Mouse (Mus musculus) T-cell, adult 2 months (primary cell): ENCODE measurements around the gene Casp2.

ENCODE experiments used
- DNase-seq: peaks from one replicate; pipeline ENCODE4 v3.0.0; 2022; ENCODE audit warnings: low spot score

The Casp2 gene

DNA sequence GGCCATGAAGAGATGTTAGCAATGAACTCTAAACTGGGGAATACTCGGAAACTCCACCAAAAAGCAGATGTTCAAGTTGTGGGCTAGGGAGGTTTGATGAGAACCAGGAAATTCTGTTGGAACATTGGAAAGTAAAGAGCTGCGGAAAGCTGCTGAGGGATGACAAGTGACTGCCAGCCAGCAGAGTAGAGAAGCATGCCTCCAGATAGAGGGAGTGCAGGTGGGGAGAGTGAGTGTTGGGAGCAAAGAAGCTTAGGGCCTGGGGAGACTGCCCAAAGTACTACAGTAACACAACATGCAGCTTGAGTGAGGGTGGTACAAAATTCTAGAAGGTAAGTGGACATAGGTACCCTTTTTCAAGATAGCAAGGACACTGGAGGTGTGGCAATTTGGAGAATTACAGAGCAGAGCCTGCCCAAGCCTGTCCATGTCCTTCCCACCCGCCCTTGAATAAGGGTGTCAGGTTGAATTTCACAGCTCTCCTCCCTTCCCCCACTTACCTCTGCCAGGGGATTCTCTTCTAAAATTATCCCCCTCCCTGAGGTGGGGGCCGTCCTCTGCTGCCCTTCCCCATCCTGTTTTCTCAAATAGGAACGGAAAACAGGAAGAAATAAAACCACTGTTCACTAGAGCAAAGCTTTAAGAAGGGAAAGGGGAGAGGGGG lies 18.2 kb downstream of the Casp2 start:
- DNase-seq: no peak

DNA sequence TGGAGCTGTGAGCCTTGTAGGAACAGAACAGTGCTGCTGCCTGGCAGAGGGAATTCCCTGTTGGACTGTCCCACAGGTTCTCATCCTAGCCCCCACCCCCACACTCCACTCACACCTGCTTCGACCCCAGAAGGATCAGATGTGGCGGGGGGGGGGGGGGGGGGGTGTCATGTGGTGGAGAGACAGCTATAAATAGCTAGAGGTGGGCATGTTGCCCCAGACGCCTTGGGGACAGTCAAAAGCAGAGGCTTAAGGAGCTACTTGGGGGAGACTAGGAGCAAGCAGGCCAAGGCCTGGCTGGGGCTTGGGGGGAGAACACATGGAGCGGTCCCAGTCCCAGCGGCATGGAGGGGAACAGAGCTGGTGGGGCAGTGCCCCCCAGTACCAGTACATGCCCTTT lies 21.7 kb downstream of the Casp2 start, which contains the start of gene Clcn1:
TSS of gene Clcn1 (plus strand) at position 238 of the 400 bp plus-strand sequence.
- no peak for DNase-seq

DNA sequence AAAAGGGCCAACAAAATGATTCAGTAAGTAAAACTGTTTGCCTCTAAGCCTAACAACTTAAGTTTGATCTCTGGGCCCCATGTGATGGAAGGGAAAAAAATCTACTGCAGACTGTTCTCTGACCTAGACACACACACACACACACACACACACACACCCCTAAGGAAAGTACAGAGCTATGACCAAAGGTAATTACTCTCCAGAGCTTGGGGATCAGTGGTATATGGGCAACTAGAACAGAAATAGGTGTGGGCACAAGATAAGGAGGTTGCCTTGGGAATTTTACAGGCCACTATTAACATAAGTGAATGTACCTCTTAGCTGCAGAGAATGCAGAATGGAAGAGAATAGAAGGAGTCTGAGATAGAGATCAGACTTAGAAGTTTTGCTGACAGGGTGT lies 22.8 kb downstream of the Casp2 start:
- no peak for DNase-seq

GRCm38 (mm10) chr6:42293327-42293726 lies 28.5 kb downstream of the Casp2 start:
- no peak for DNase-seq

GRCm38 (mm10) chr6:42295549-42296094 lies 30.8 kb downstream of the Casp2 start:
- DNase-seq: no peak

GRCm38 (mm10) chr6:42299362-42299761 lies 34.6 kb downstream of the Casp2 start:
- no peak for DNase-seq

- no peak for DNase-seq
These were observed 45.1 kb downstream of the Casp2 start for GRCm38 (mm10) chr6:42309816-42310378.

GRCm38 (mm10) chr6:42310427-42311053 lies 45.8 kb downstream of the Casp2 start:
- no peak for DNase-seq

GRCm38 (mm10) chr6:42318293-42318692 lies 53.5 kb downstream of the Casp2 start:
- no peak for DNase-seq

- no peak for DNase-seq
These were observed 58.7 kb downstream of the Casp2 start for GRCm38 (mm10) chr6:42323371-42324066.

DNA sequence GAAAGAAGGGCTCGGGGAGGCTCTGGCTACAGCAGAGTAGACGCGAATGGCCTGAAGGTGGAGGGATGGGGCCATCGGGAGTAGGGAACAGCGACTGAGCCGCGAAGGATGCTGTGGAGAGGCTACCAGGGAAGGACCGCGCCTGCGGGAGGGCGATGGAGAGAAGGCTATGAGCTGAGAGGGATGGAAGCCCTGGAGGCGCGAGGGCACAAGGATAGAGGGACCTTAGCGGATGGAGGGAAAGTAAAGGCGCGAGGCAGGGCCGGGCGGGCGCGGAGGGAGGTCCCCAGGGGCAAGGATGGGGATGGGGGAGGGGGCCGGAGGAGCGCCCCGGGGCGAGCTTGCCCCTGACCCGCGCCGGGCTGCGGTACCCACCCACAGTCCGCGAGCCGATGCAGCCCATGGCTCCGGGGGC lies 59.3 kb downstream of the Casp2 start:
- no peak for DNase-seq

- peak; percentile 29 for DNase-seq
These were observed 59.9 kb downstream of the Casp2 start, which contains the start of gene Fam131b for GRCm38 (mm10) chr6:42324482-42325267. TSS of gene Fam131b (minus strand) at chr6:42324643.

DNA sequence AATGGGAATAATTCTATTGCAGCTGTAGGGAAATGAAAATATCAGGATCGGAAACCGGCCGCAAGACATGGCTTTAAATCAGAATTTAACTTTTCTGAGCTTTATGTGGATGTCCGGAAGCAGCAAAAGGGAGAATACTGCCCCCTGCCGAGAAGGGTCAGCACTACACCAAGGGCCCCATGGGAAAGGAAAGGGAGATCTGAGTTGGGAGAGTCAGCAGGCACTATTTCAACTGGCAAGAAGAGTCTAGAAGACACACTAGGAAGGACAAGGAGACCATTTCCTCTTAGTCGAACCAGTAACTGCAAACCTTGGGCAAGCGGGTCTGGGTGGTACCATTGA lies 60.5 kb downstream of the Casp2 start:
- DNase-seq: peak; percentile 73

GRCm38 (mm10) chr6:42326509-42326908 lies 61.7 kb downstream of the Casp2 start:
- no peak for DNase-seq

DNA sequence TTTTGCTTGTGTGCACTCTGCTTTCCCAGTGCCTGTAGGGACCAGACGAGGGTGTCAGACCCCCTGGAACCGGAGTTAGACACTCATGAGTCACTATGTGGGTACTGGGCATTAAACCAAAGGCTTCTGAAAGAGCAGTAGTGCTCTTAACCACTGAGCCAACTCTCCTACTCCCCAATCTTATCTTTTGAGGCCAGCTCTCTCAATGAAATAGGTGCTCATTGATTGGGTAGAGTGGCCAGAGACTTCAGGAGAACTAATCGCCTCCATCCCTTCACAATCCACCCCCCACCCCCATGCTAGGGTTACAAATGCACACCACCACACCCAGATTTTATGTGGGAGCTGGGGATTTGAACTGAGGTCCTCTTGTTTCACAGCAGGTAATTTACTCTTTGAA lies 64.0 kb downstream of the Casp2 start:
- DNase-seq: no peak

DNA sequence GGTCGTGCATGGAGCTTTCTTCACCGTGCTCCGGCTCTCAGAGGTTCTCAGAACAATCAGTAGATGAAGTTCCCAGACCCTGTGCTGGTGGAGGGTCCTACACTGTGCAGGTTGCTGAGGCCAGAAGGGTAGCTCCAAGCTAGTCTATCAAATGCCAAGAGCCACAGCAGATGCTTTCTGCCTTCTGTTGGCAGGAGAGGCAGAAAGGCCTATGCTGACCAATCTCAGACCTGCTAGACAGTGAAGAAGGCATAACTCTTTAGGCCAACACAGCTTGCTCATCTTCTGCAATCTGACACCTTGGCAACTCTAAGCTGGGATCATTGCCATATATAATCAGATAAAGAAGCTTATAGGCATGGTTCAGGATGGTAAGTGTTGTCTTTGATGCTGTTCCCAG lies 65.4 kb downstream of the Casp2 start:
- no peak for DNase-seq

DNA sequence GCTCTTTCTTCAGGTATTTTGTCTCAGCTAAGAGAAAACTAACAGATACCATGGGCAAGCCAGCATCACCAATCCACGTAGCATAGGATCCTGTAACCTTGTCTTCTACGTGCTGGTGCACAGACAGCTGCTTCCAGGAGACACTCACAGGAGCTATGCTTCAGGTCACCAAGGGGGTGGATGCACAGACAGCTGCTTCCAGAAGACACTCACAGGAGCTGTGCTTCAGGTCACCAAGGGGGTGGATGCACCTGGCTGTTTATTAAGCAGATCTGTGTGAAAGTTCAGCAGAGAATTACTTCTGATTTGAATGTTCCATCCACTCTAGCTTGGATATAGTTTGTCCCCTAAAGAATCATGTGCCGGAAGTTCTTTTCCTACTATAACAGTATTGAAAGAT lies 66.2 kb downstream of the Casp2 start:
- no peak for DNase-seq
